Mouse (Mus musculus): ENCODE results near the gene March7. TPM values are rescaled to one million over a fixed set of nuclear protein-coding genes. Genes with fewer than 3 reads are reported as not detected.

The March7 gene
- total and polyA plus RNA-seq, 3 experiments: 32.3 to 36.4 TPM; not detected in 1

DNA sequence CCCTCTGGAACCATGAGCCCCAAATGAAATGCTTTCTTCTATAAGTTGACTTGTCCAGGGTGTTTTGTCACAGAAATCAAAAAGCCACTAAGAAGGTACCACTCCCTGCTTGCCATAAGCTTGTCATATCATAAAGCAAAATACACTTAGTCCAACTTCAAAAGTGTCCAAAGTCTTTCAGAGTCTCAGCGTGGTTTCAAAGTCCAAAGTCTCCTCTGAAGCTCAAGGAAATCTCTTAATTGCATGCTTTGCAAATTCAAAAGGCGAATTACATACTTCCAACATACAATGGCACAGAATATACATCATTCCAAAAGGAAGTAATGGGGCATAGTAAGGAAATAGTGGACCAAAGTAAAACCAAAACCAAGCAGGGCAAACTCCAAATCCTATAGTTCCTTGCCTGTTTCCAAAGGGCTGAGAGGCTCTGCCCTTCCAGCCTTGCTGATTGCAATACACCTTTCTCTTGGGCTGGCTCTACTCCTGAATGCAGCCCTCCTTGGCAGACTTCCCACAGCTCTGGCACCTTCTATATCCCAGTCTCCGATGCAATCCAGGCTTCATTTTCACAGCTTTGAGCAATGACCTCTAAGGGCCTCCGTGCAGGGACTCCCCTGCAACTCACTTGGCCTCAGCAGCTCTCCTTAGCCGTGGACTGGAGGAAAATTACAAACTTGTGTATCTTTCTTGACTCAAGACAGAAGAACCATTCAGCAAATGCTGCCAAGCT, 51.1 kb downstream of the March7 start:
- Histone ChIP-seq H3K79me2 (ENCODE audit: control insufficient read depth, insufficient read depth, low read length, poor library complexity) (no peaks in the 10 kb centered on the region), H3K4me1 (ENCODE audit: control insufficient read depth in 1 of 2, insufficient read depth in 2 of 2, low read length in 2 of 2) (no peaks in the 10 kb centered on the region), H3K36me3 (ENCODE audit: control insufficient read depth in 1 of 2, insufficient read depth in 2 of 2, low read length in 2 of 2) (no peaks in the 10 kb centered on the region)

GRCm38 (mm10) chr2:60267567-60267966, 57.9 kb downstream of the March7 start:
- H3K27ac ChIP-seq (ENCODE audit: control insufficient read depth, low read depth, low read length): no peak overlapping the region

More for the DNA sequence above, 51.1 kb downstream of the March7 start:
- no peaks in the 10 kb centered on the region for H3K9me3 ChIP-seq (replicated peaks; ENCODE audit: insufficient read depth, low read length)
- H3K27ac ChIP-seq (ENCODE audit: control insufficient read depth, low read depth, low read length): no peak overlapping the region
- no peaks in the 10 kb centered on the region for H3K27me3 ChIP-seq (ENCODE audit: control insufficient read depth in 1 of 2, insufficient read depth in 2 of 2, low read length in 2 of 2)
- TF ChIP-seq CHD1 (IDR thresholded peaks at IDR 0.05; ENCODE audit: low read depth, low read length) (no peak), UBTF (IDR thresholded peaks at IDR 0.05; ENCODE audit: borderline replicate concordance, insufficient read depth, low read depth, low read length) (no peak), ZKSCAN1 (IDR thresholded peaks at IDR 0.05; ENCODE audit: low read depth, low read length) (no peak), SMC3 (IDR thresholded peaks at IDR 0.05; ENCODE audit: low read depth, low read length) (no peak), MAX (IDR thresholded peaks at IDR 0.05; ENCODE audit: low read length) (no peak)
- no peak overlapping the region for H3K4me3 ChIP-seq (ENCODE audit: control insufficient read depth in 1 of 2, insufficient read depth in 1 of 2, low read depth in 2 of 2, low read length in 2 of 2)
- H3K9ac ChIP-seq (ENCODE audit: control insufficient read depth, low read depth, low read length, poor library complexity, severe bottlenecking): no peak overlapping the region
- no peak for DNase-seq (ENCODE audit: low read depth, low spot score)

DNA sequence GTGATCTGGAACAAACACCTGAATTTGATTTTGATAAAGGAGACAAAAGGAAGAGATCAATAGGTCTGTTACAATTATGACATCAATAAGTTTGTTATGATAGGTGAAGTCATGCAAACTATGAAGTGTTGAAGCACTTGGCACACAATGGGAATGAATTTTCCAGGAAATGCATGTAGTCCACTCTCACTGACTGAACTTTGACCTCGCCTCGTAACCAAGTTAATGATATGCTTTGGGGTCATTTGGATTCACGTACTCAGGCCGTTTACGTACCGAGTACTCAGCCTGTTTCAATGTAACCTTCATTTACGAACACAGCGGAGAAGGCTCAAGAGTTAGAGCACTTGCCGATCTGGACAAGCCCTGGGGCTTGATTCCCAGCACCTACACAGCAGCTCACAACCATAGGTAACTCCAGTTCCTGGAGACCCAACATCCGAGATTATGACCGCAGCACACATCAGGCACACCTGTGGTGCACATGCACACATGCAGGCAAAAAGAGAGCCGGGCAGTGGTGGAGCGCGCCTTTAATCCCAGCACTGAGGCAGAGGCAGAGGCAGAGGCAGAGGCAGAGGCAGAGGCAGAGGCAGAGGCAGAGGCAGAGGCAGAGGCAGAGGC, 60.3 kb downstream of the March7 start:
- no peak for DNase-seq (ENCODE audit: low read depth, low spot score)
- Histone ChIP-seq H3K4me1 (ENCODE audit: control insufficient read depth in 1 of 2, insufficient read depth in 2 of 2, low read length in 2 of 2) (no peaks in the 10 kb centered on the region), H3K36me3 (ENCODE audit: control insufficient read depth in 1 of 2, insufficient read depth in 2 of 2, low read length in 2 of 2) (no peaks in the 10 kb centered on the region), H3K9ac (ENCODE audit: control insufficient read depth, low read depth, low read length, poor library complexity, severe bottlenecking) (no peak overlapping the region), H3K4me3 (ENCODE audit: control insufficient read depth in 1 of 2, insufficient read depth in 1 of 2, low read depth in 2 of 2, low read length in 2 of 2) (no peak overlapping the region), H3K79me2 (ENCODE audit: control insufficient read depth, insufficient read depth, low read length, poor library complexity) (no peaks in the 10 kb centered on the region), H3K9me3 (replicated peaks; ENCODE audit: insufficient read depth, low read length) (no peaks in the 10 kb centered on the region), H3K27ac (ENCODE audit: control insufficient read depth, low read depth, low read length) (no peak overlapping the region), H3K27me3 (ENCODE audit: control insufficient read depth in 1 of 2, insufficient read depth in 2 of 2, low read length in 2 of 2) (no peaks in the 10 kb centered on the region)
- TF ChIP-seq GABPA (IDR thresholded peaks at IDR 0.05; ENCODE audit: low read depth, low read length): no peak
- TF ChIP-seq TBP (IDR thresholded peaks at IDR 0.05; ENCODE audit: low read depth, low read length): no peak
- no peak for TF ChIP-seq ZC3H11A (IDR thresholded peaks at IDR 0.05; ENCODE audit: low read depth, low read length)
- TF ChIP-seq USF1 (IDR thresholded peaks at IDR 0.05; ENCODE audit: low read depth, low read length): no peak
- TF ChIP-seq EP300 (IDR thresholded peaks at IDR 0.05; ENCODE audit: low read depth in 1 of 2, low read length in 2 of 2): no peak
- TF ChIP-seq ZMIZ1 (IDR thresholded peaks at IDR 0.05; ENCODE audit: low read depth, low read length): no peak

More at GRCm38 (mm10) chr2:60267567-60267966, 57.9 kb downstream of the March7 start:
- no peaks in the 10 kb centered on the region for H3K4me1 ChIP-seq (ENCODE audit: control insufficient read depth in 1 of 2, insufficient read depth in 2 of 2, low read length in 2 of 2)
- DNase-seq (ENCODE audit: low read depth, low spot score): no peak
- no peaks in the 10 kb centered on the region for H3K27me3 ChIP-seq (ENCODE audit: control insufficient read depth in 1 of 2, insufficient read depth in 2 of 2, low read length in 2 of 2)
- H3K9me3 ChIP-seq (replicated peaks; ENCODE audit: insufficient read depth, low read length): no peaks in the 10 kb centered on the region
- TF ChIP-seq UBTF (IDR thresholded peaks at IDR 0.05; ENCODE audit: borderline replicate concordance, insufficient read depth, low read depth, low read length): no peak
- TF ChIP-seq CHD2 (IDR thresholded peaks at IDR 0.05; ENCODE audit: low read length): no peak
- TF ChIP-seq ZKSCAN1 (IDR thresholded peaks at IDR 0.05; ENCODE audit: low read depth, low read length): no peak
- no peak for TF ChIP-seq E2F4 (IDR thresholded peaks at IDR 0.05; ENCODE audit: borderline replicate concordance, low read depth, low read length)
- no peak for TF ChIP-seq GABPA (IDR thresholded peaks at IDR 0.05; ENCODE audit: low read depth, low read length)
- TF ChIP-seq EP300 (IDR thresholded peaks at IDR 0.05; ENCODE audit: low read depth in 1 of 2, low read length in 2 of 2): no peak
- no peak overlapping the region for H3K9ac ChIP-seq (ENCODE audit: control insufficient read depth, low read depth, low read length, poor library complexity, severe bottlenecking)
- H3K4me3 ChIP-seq (ENCODE audit: control insufficient read depth in 1 of 2, insufficient read depth in 1 of 2, low read depth in 2 of 2, low read length in 2 of 2): no peak overlapping the region
- no peaks in the 10 kb centered on the region for H3K79me2 ChIP-seq (ENCODE audit: control insufficient read depth, insufficient read depth, low read length, poor library complexity)
- no peaks in the 10 kb centered on the region for H3K36me3 ChIP-seq (ENCODE audit: control insufficient read depth in 1 of 2, insufficient read depth in 2 of 2, low read length in 2 of 2)

Data from MEL (cell line).